Mouse (Mus musculus): ENCODE results near the gene Clmn.

DNA sequence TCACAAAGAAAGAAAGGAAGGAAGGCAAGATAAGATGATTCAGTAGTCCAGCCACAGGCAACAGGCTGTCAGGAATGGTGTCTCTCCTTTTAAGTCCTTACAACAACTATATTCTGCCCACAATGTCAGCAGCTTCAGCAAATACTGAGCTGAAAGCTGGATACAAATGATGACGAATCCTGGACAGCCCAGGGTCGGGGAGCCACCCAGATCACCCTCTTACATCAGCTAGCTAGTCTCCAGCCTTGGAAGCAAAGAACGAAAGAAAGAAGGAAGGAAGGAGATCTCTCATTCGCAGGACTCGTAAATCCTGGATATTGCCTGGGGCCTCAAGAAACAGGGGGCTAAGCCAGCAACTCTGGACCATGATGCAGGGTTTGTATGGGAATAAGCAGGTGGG lies 44.8 kb downstream of the Clmn start:
- TF ChIP-seq CTCF (IDR thresholded peaks at IDR 0.05) (no peak), EP300 (IDR thresholded peaks at IDR 0.05; ENCODE audit: insufficient read depth, low read depth, low read length) (no peak), POLR2A (IDR thresholded peaks at IDR 0.05; ENCODE audit: insufficient read depth, low read depth, low read length) (no peak)

All from heart, adult 2 months (tissue).